Mouse (Mus musculus) forebrain, embryonic 15.5 days (tissue): ENCODE results near the gene Efemp2. TPM values are rescaled to one million over a fixed set of nuclear protein-coding genes. Genes with fewer than 3 reads are reported as not detected.
A peak's percentile ranks its signal among the peaks of the same experiment; 100 is the strongest.

ENCODE experiments used
- ATAC-seq: fragments of 200-750 bp; cut with Nextera tagmentation; replicated peaks from 2 replicates; pipeline ENCODE4 v1.8.0; 2017; ENCODE audit warnings: mild to moderate bottlenecking, moderate TSS enrichment, moderate library complexity
- H3K27ac ChIP-seq: fragments of 300-500 bp; sonication (generic); replicated peaks from 2 replicates; pipeline ENCODE4 v1.5.1; 2015; ENCODE audit warnings: mild to moderate bottlenecking, inconsistent platforms
- H3K27me3 ChIP-seq: fragments of 300-500 bp; sonication (generic); 2 replicates; pipeline ENCODE4 v1.6.1; 2015; ENCODE audit warnings: inconsistent platforms
- H3K36me3 ChIP-seq: fragments of 300-500 bp; sonication (generic); 2 replicates; pipeline ENCODE4 v1.6.1; 2015; ENCODE audit warnings: mild to moderate bottlenecking, inconsistent platforms
- H3K4me1 ChIP-seq: fragments of 300-500 bp; sonication (generic); 2 replicates; pipeline ENCODE4 v1.6.1; 2015; ENCODE audit warnings: inconsistent platforms
- H3K4me2 ChIP-seq: fragments of 300-500 bp; sonication (generic); replicated peaks from 2 replicates; pipeline ENCODE4 v1.6.1; 2015; ENCODE audit warnings: mild to moderate bottlenecking, inconsistent platforms
- H3K4me3 ChIP-seq: fragments of 300-500 bp; sonication (generic); 2 replicates; pipeline ENCODE4 v1.5.1; 2015; ENCODE audit warnings: mild to moderate bottlenecking, inconsistent platforms
- H3K9ac ChIP-seq: fragments of 300-500 bp; sonication (generic); replicated peaks from 2 replicates; pipeline ENCODE4 v1.6.1; 2015; ENCODE audit warnings: mild to moderate bottlenecking, inconsistent platforms
- H3K9me3 ChIP-seq: fragments of 300-500 bp; sonication (generic); 2 replicates; pipeline ENCODE4 v1.6.1; 2016; ENCODE audit warnings: inconsistent platforms
- WGBS: fragments of 180-500 bp; shearing (Covaris S2); methylation state at CpG from one replicate; pipeline ENCODE4 v1.1.7; 2015; ENCODE audit warnings: mixed read lengths; 5-methylcytosine and 5-hydroxymethylcytosine counted together
- polyA plus RNA-seq: library from polyadenylated mRNA; unstranded; fragments of >200 nt; fragmentation: Nextera tagmentation; extraction: Ambion mirVana; gene quantifications from 2 replicates; pipeline ENCODE4 v1.2.1, GENCODE M21; 2015

Efemp2 gene
- polyA plus RNA-seq, 1 experiment from 2014 or later: 30.1 TPM

GRCm38 (mm10) chr19:5515840-5516777 is 42.4 kb downstream of the Efemp2 start:
- WGBS: 81% methylated on average over 7 of the region's 7 CpGs
- Histone ChIP-seq H3K4me3 (no peak overlapping the region), H3K9ac (no peak overlapping the region), H3K9me3 (no peaks in the 10 kb centered on the region), H3K27ac (no peak overlapping the region), H3K27me3 (no peaks in the 10 kb centered on the region), H3K4me2 (no peak overlapping the region), H3K36me3 (no peaks in the 10 kb centered on the region), H3K4me1 (peaks cover 10% of the 10 kb centered on the region)
- no peak for ATAC-seq

GRCm38 (mm10) chr19:5516906-5517505 is 43.3 kb downstream of the Efemp2 start:
- Histone ChIP-seq H3K4me1 (0 out of 2 replicates have a peak, but pooled peaks cover 6% of the 10 kb centered on the region), H3K4me2 (no peak overlapping the region), H3K36me3 (no peaks in the 10 kb centered on the region), H3K9me3 (no peaks in the 10 kb centered on the region), H3K4me3 (no peak overlapping the region), H3K9ac (no peak overlapping the region), H3K27me3 (no peaks in the 10 kb centered on the region), H3K27ac (no peak overlapping the region)
- WGBS: 80% methylated on average over 8 of the region's 8 CpGs
- ATAC-seq: no peak

GRCm38 (mm10) chr19:5518721-5519120 is 45.0 kb downstream of the Efemp2 start:
- no peaks in the 10 kb centered on the region for H3K36me3 ChIP-seq
- H3K4me1 ChIP-seq: no peaks in the 10 kb centered on the region
- H3K4me2 ChIP-seq: no peak overlapping the region
- H3K27me3 ChIP-seq: no peaks in the 10 kb centered on the region
- 84% methylated on average over 3 of the region's 3 CpGs for WGBS
- no peaks in the 10 kb centered on the region for H3K9me3 ChIP-seq
- no peak overlapping the region for H3K27ac ChIP-seq
- ATAC-seq: no peak
- no peak overlapping the region for H3K9ac ChIP-seq
- H3K4me3 ChIP-seq: no peak overlapping the region

GRCm38 (mm10) chr19:5525204-5525603 is 51.5 kb downstream of the Efemp2 start:
- ATAC-seq: no peak
- Histone ChIP-seq H3K4me3 (no peak overlapping the region), H3K4me1 (peaks cover 9% of the 10 kb centered on the region), H3K27ac (no peak overlapping the region), H3K4me2 (no peak overlapping the region), H3K9me3 (no peaks in the 10 kb centered on the region), H3K27me3 (no peaks in the 10 kb centered on the region), H3K36me3 (no peaks in the 10 kb centered on the region), H3K9ac (no peak overlapping the region)
- 77% methylated on average over 5 of the region's 5 CpGs for WGBS

GRCm38 (mm10) chr19:5529325-5530137 is 55.8 kb downstream of the Efemp2 start:
- Histone ChIP-seq H3K4me1 (peaks cover 11% of the 10 kb centered on the region), H3K4me3 (no peak overlapping the region), H3K9me3 (no peaks in the 10 kb centered on the region), H3K4me2 (peak overlapping the region; percentile 12), H3K27ac (no peak overlapping the region), H3K36me3 (no peaks in the 10 kb centered on the region), H3K27me3 (no peaks in the 10 kb centered on the region), H3K9ac (no peak overlapping the region)
- WGBS: 10% methylated on average over 20 of the region's 20 CpGs
- ATAC-seq: peak; percentile 86

- Histone ChIP-seq H3K27ac (no peak overlapping the region), H3K9me3 (no peaks in the 10 kb centered on the region), H3K4me2 (no peak overlapping the region), H3K36me3 (no peaks in the 10 kb centered on the region), H3K4me1 (peaks cover 11% of the 10 kb centered on the region), H3K27me3 (no peaks in the 10 kb centered on the region), H3K4me3 (no peak overlapping the region), H3K9ac (no peak overlapping the region)
- ATAC-seq: no peak
- 6% methylated on average over 7 of the region's 7 CpGs for WGBS
Observed at GRCm38 (mm10) chr19:5530138-5530524, 56.4 kb downstream of the Efemp2 start.

Other genes starting within 250 kb of the Efemp2 start
- 32.5 and 33.3 TPM in 2 replicates for gene Pacs1, start 200.8 kb upstream of the Efemp2 start, polyA plus RNA-seq
- gene Sf3b2, start 178.5 kb upstream of the Efemp2 start, polyA plus RNA-seq: 381 and 383 TPM in 2 replicates
- 31.4 and 31.6 TPM in 2 replicates for gene Gal3st3, start 175.6 kb upstream of the Efemp2 start, polyA plus RNA-seq
- not detected in 2 replicates for gene Catsper1, start 138.2 kb upstream of the Efemp2 start, polyA plus RNA-seq
- gene Cst6, start 124.4 kb upstream of the Efemp2 start, polyA plus RNA-seq: 2.7 and 3.1 TPM in 2 replicates
- 49.6 and 52.8 TPM in 2 replicates for gene Eif1ad, start 107.2 kb upstream of the Efemp2 start, polyA plus RNA-seq
- gene Banf1, start 106.8 kb upstream of the Efemp2 start, polyA plus RNA-seq: 401 and 423 TPM in 2 replicates
- gene Sart1, start 85.3 kb upstream of the Efemp2 start, polyA plus RNA-seq: 81.2 and 90.2 TPM in 2 replicates
- gene Tsga10ip, start 71.4 kb upstream of the Efemp2 start, polyA plus RNA-seq: 0.10 TPM in 1 of 2 replicates, not detected in the other
- gene Drap1, start 49.0 kb upstream of the Efemp2 start, polyA plus RNA-seq: 306 and 315 TPM in 2 replicates
- 66.5 TPM in 2 replicates for gene AI837181, start 48.8 kb upstream of the Efemp2 start, polyA plus RNA-seq
- gene Fosl1, start 26.4 kb upstream of the Efemp2 start, polyA plus RNA-seq: not detected in 2 replicates
- gene Ccdc85b, start 16.1 kb upstream of the Efemp2 start, polyA plus RNA-seq: 10.7 and 11.4 TPM in 2 replicates
- 160 and 184 TPM in 2 replicates for gene Fibp, start 13.3 kb upstream of the Efemp2 start, polyA plus RNA-seq
- gene Ctsw, start 5.4 kb upstream of the Efemp2 start, polyA plus RNA-seq: 4.4 and 4.8 TPM in 2 replicates
- gene Mus81, start 14.4 kb downstream of the Efemp2 start, polyA plus RNA-seq: 55.3 and 60.7 TPM in 2 replicates
- gene Cfl1, start 16.5 kb downstream of the Efemp2 start, polyA plus RNA-seq: 3,659 and 3,744 TPM in 2 replicates
- gene 1700020D05Rik, start 29.8 kb downstream of the Efemp2 start, polyA plus RNA-seq: 0.39 and 0.49 TPM in 2 replicates
- 71.9 and 72.8 TPM in 2 replicates for gene Snx32, start 36.6 kb downstream of the Efemp2 start, polyA plus RNA-seq
- gene Ovol1, start 86.7 kb downstream of the Efemp2 start, polyA plus RNA-seq: not detected in 2 replicates
- gene Ap5b1, start 94.1 kb downstream of the Efemp2 start, polyA plus RNA-seq: 2.2 and 2.3 TPM in 2 replicates
- 93.4 and 99.8 TPM in 2 replicates for gene Rnaseh2c, start 127.9 kb downstream of the Efemp2 start, polyA plus RNA-seq
- gene Kat5, start 136.3 kb downstream of the Efemp2 start, polyA plus RNA-seq: 75.9 and 76.9 TPM in 2 replicates
- 34.7 and 38.3 TPM in 2 replicates for gene Rela, start 163.5 kb downstream of the Efemp2 start, polyA plus RNA-seq
- gene Sipa1, start 189.8 kb downstream of the Efemp2 start, polyA plus RNA-seq: 14.1 and 15.5 TPM in 2 replicates
- 12.2 and 13.0 TPM in 2 replicates for gene Map3k11, start 214.8 kb downstream of the Efemp2 start, polyA plus RNA-seq
- gene Pcnx3, start 215.0 kb downstream of the Efemp2 start, polyA plus RNA-seq: 27.6 and 29.1 TPM in 2 replicates
- 0.33 TPM in 1 of 2 replicates, not detected in the other for gene Kcnk7, start 230.4 kb downstream of the Efemp2 start, polyA plus RNA-seq